Mouse (Mus musculus) embryonic facial prominence, embryonic 14.5 days (tissue): ENCODE data around the gene 4930558K02Rik. TPM values are rescaled to one million over a fixed set of nuclear protein-coding genes. Genes with fewer than 3 reads are reported as not detected.

Experiments used
- polyA plus RNA-seq: library from polyadenylated mRNA; unstranded; fragments of >200 nt; fragmentation: Nextera tagmentation; extraction: Ambion mirVana; gene quantifications from 2 replicates; pipeline ENCODE4 v1.2.1, GENCODE M21; 2014

4930558K02Rik gene
- polyA plus RNA-seq, 1 experiment from 2014 or later: not detected

Other genes starting within 250 kb of the 4930558K02Rik start
- not detected in 2 replicates for gene Fasl, start 191.1 kb downstream of the 4930558K02Rik start, polyA plus RNA-seq
- 27.6 and 28.7 TPM in 2 replicates for gene Suco, start 103.0 kb downstream of the 4930558K02Rik start, polyA plus RNA-seq
- 40.8 and 45.8 TPM in 2 replicates for gene Pigc, start 10.4 kb downstream of the 4930558K02Rik start, polyA plus RNA-seq